In the genomic region with DNA sequence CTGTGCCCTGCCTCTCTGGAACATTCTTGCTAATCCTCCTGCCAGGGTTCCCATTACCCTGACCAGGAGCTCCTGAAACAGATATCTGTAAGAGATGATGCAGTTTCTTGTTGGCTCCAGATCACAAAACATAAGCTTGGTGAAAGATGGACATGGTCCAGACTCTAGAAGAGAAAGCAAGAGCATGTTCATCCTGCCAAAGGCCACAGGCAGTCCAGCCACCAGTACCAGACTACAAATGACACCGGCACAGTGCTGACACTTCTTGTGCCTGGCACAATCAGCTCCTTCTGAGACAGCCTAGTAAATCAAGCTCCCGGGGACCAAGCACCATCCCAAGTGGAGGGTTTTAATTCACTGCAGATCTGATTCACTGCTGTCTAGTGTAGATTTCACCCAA, we compare ENCODE assay signal across 9 mouse cellular contexts.
"Had no signal": no experiment of that assay in that cellular context is flagged by ENCODE, and none has a peak within 500 bp of the region (broad histone marks: within the 10 kb centered on the region; RNA-seq: fewer than 3 reads in every experiment).

No protein-coding gene starts in this region.

- DNase-seq: kidney, postnatal 25 days; layer of hippocampus, postnatal 36 days; lung, adult 18-20 months; right cerebral cortex, postnatal 14 days; thymus, postnatal 36 days had no signal

- H3K4me3 ChIP-seq: limb, embryonic 13.5 days; midbrain, embryonic 12.5 days had no signal

- H3K27ac ChIP-seq: limb, embryonic 13.5 days; liver, embryonic 14.5 days; midbrain, embryonic 12.5 days had no signal

- ATAC-seq: midbrain, embryonic 16.5 days had no signal
